ENCODE assay signal across 34 mouse cellular contexts in genomic region chr17:34944362-34944761, GRCm38 (mm10). TPM values are rescaled to one million over a fixed set of nuclear protein-coding genes. Genes with fewer than 3 reads are reported as not detected.
DNase-seq lines count a peak whose midpoint lies in the region; ATAC-seq and TF ChIP-seq lines count a peak whose summit lies in the region.
"Had no signal": no experiment of that assay in that cellular context is flagged by ENCODE, and none has a peak within 500 bp of the region (broad histone marks: within the 10 kb centered on the region; RNA-seq: fewer than 3 reads in every experiment).

No protein-coding gene starts in this region.

- peak overlapping the region; percentile 92 for H3K27ac ChIP-seq in kidney, adult 2 months (ENCODE audit: insufficient read depth, low read depth, low read length)
- no peak overlapping the region for H3K27ac ChIP-seq in midbrain, embryonic 11.5 days (ENCODE audit: low read depth, low read length)
- H3K27ac ChIP-seq in midbrain, embryonic 13.5 days: no peak overlapping the region
- peak overlapping the region; percentile 82 for H3K27ac ChIP-seq in intestine, postnatal 0 days (ENCODE audit: low read depth, low read length)
- H3K27ac ChIP-seq in stomach, embryonic 14.5 days (ENCODE audit: low read length): no peak overlapping the region
- H3K27ac ChIP-seq in forebrain, postnatal 0 days (ENCODE audit: low read depth, low read length): no peak overlapping the region
- H3K27ac ChIP-seq: embryonic facial prominence, embryonic 12.5 days; hindbrain, embryonic 10.5 days; hindbrain, postnatal 0 days; liver, embryonic 13.5 days; midbrain, embryonic 15.5 days; neural tube, embryonic 13.5 days; stomach, embryonic 15.5 days had no signal

- no peak for TF ChIP-seq CTCF in kidney, adult 2 months (conservative IDR thresholded peaks at IDR 0.05; ENCODE audit: insufficient read depth, insufficient read length, low read depth, low read length)
- no peak for TF ChIP-seq CTCF in intestine, postnatal 0 days (IDR thresholded peaks at IDR 0.05; ENCODE audit: low read depth)
- TF ChIP-seq CTCF in forebrain, postnatal 0 days (IDR thresholded peaks at IDR 0.05; ENCODE audit: low read depth): no peak

- no peaks in the 10 kb centered on the region for H3K36me3 ChIP-seq in kidney, adult 2 months (ENCODE audit: control insufficient read depth, insufficient read depth, low read length)
- H3K36me3 ChIP-seq in midbrain, embryonic 11.5 days (ENCODE audit: control insufficient read depth, insufficient read depth, low read length): no peaks in the 10 kb centered on the region
- H3K36me3 ChIP-seq in midbrain, embryonic 13.5 days: peaks cover 2% of the 10 kb centered on the region
- 0 out of 2 replicates have a peak, but pooled peaks cover under 1% of the 10 kb centered on the region for H3K36me3 ChIP-seq in intestine, postnatal 0 days (ENCODE audit: control insufficient read depth, insufficient read depth)
- peaks cover 2% of the 10 kb centered on the region; the same call in 1 of the 2 replicates for H3K36me3 ChIP-seq in stomach, embryonic 14.5 days (ENCODE audit: control insufficient read depth, insufficient read depth, low read length)
- H3K36me3 ChIP-seq in forebrain, postnatal 0 days (ENCODE audit: insufficient read depth): no peaks in the 10 kb centered on the region
- H3K36me3 ChIP-seq: midbrain, embryonic 15.5 days had no signal

- ATAC-seq in midbrain, embryonic 11.5 days (ENCODE audit: low FRiP score): no peak
- ATAC-seq in midbrain, embryonic 13.5 days: no peak
- no peak for ATAC-seq in intestine, postnatal 0 days
- ATAC-seq in stomach, embryonic 14.5 days (ENCODE audit: insufficient number of reproducible peaks, insufficient read depth, low FRiP score, low read depth): 0 out of 2 replicates have a peak, but pooled peaks have one; percentile 14
- no peak for ATAC-seq in forebrain, postnatal 0 days
- ATAC-seq: activated CD4-positive, CD25-positive, alpha-beta regulatory T cell, adult 4 months; hindbrain, postnatal 0 days; midbrain, embryonic 15.5 days had no signal

- no peaks in the 10 kb centered on the region for H3K9me3 ChIP-seq in midbrain, embryonic 11.5 days (ENCODE audit: control insufficient read depth, low read length)
- no peaks in the 10 kb centered on the region for H3K9me3 ChIP-seq in midbrain, embryonic 13.5 days
- no peaks in the 10 kb centered on the region for H3K9me3 ChIP-seq in intestine, postnatal 0 days (ENCODE audit: control insufficient read depth)
- H3K9me3 ChIP-seq in stomach, embryonic 14.5 days (ENCODE audit: control insufficient read depth, low read depth, low read length): no peaks in the 10 kb centered on the region
- no peaks in the 10 kb centered on the region for H3K9me3 ChIP-seq in forebrain, postnatal 0 days (ENCODE audit: low read length)
- H3K9me3 ChIP-seq: embryonic facial prominence, embryonic 12.5 days; G1E; hindbrain, embryonic 10.5 days; liver, embryonic 13.5 days; midbrain, embryonic 15.5 days; neural tube, embryonic 13.5 days; stomach, embryonic 15.5 days had no signal

- TF ChIP-seq POLR2A in kidney, adult 2 months (IDR thresholded peaks at IDR 0.05; ENCODE audit: low read depth, low read length): no peak

- H3K4me1 ChIP-seq in kidney, adult 2 months (ENCODE audit: control insufficient read depth, insufficient read depth, low read length): peaks cover 32% of the 10 kb centered on the region
- H3K4me1 ChIP-seq in midbrain, embryonic 11.5 days (ENCODE audit: control insufficient read depth, insufficient read depth, low read length): peaks cover 4% of the 10 kb centered on the region
- peaks cover 6% of the 10 kb centered on the region for H3K4me1 ChIP-seq in midbrain, embryonic 13.5 days (replicated peaks)
- peaks cover 7% of the 10 kb centered on the region; the same call in 1 of the 2 replicates for H3K4me1 ChIP-seq in intestine, postnatal 0 days (replicated peaks; ENCODE audit: control insufficient read depth, insufficient read depth, low read length)
- no peaks in the 10 kb centered on the region for H3K4me1 ChIP-seq in stomach, embryonic 14.5 days (ENCODE audit: control insufficient read depth, insufficient read depth, low read length)
- no peaks in the 10 kb centered on the region for H3K4me1 ChIP-seq in forebrain, postnatal 0 days (ENCODE audit: insufficient read depth)

- H3K27me3 ChIP-seq in kidney, adult 2 months (replicated peaks; ENCODE audit: control insufficient read depth, insufficient read depth, low read length): no peaks in the 10 kb centered on the region
- no peaks in the 10 kb centered on the region for H3K27me3 ChIP-seq in midbrain, embryonic 11.5 days (ENCODE audit: control insufficient read depth, insufficient read depth, low read length)
- no peaks in the 10 kb centered on the region for H3K27me3 ChIP-seq in midbrain, embryonic 13.5 days
- no peaks in the 10 kb centered on the region for H3K27me3 ChIP-seq in intestine, postnatal 0 days (replicated peaks; ENCODE audit: control insufficient read depth, insufficient read depth, low read length)
- H3K27me3 ChIP-seq in stomach, embryonic 14.5 days (ENCODE audit: control insufficient read depth, insufficient read depth, low read length): no peaks in the 10 kb centered on the region
- H3K27me3 ChIP-seq in forebrain, postnatal 0 days (ENCODE audit: insufficient read depth, low read length): no peaks in the 10 kb centered on the region
- H3K27me3 ChIP-seq: CH12.LX; embryonic facial prominence, embryonic 12.5 days; liver, embryonic 13.5 days; midbrain, embryonic 15.5 days; neural tube, embryonic 13.5 days; stomach, embryonic 15.5 days had no signal

- no peak overlapping the region for H3K4me3 ChIP-seq in kidney, adult 2 months (ENCODE audit: insufficient read depth, low read depth, low read length)
- H3K4me3 ChIP-seq in midbrain, embryonic 11.5 days (ENCODE audit: low read depth, low read length): no peak overlapping the region
- no peak overlapping the region for H3K4me3 ChIP-seq in midbrain, embryonic 13.5 days (replicated peaks)
- no peak overlapping the region for H3K4me3 ChIP-seq in intestine, postnatal 0 days (ENCODE audit: low read depth, low read length)
- no peak overlapping the region for H3K4me3 ChIP-seq in stomach, embryonic 14.5 days (ENCODE audit: low read depth, low read length)
- no peak overlapping the region for H3K4me3 ChIP-seq in forebrain, postnatal 0 days (ENCODE audit: low read depth, low read length)
- H3K4me3 ChIP-seq: embryonic facial prominence, embryonic 12.5 days; hindbrain, embryonic 10.5 days; liver, embryonic 13.5 days; midbrain, embryonic 15.5 days; neural tube, embryonic 13.5 days; stomach, embryonic 15.5 days had no signal

- no peak overlapping the region for H3K4me2 ChIP-seq in midbrain, embryonic 11.5 days
- no peak overlapping the region for H3K4me2 ChIP-seq in midbrain, embryonic 13.5 days (replicated peaks)
- H3K4me2 ChIP-seq in intestine, postnatal 0 days (replicated peaks; ENCODE audit: low read depth): no peak overlapping the region
- H3K4me2 ChIP-seq in stomach, embryonic 14.5 days (replicated peaks; ENCODE audit: low read depth, low read length): no peak overlapping the region
- no peak overlapping the region for H3K4me2 ChIP-seq in forebrain, postnatal 0 days (ENCODE audit: low read depth)
- H3K4me2 ChIP-seq: embryonic facial prominence, embryonic 12.5 days; liver, embryonic 13.5 days; midbrain, embryonic 15.5 days; neural tube, embryonic 13.5 days; stomach, embryonic 15.5 days had no signal

- H3K9ac ChIP-seq in midbrain, embryonic 11.5 days (ENCODE audit: low read length): no peak overlapping the region
- no peak overlapping the region for H3K9ac ChIP-seq in midbrain, embryonic 13.5 days (replicated peaks)
- no peak overlapping the region for H3K9ac ChIP-seq in intestine, postnatal 0 days (ENCODE audit: low read depth, low read length)
- no peak overlapping the region for H3K9ac ChIP-seq in stomach, embryonic 14.5 days (replicated peaks; ENCODE audit: low read depth, low read length)
- no peak overlapping the region for H3K9ac ChIP-seq in forebrain, postnatal 0 days
- H3K9ac ChIP-seq: embryonic facial prominence, embryonic 12.5 days; liver, embryonic 13.5 days; midbrain, embryonic 15.5 days; neural tube, embryonic 13.5 days; stomach, embryonic 15.5 days had no signal

- DNase-seq in kidney, adult 2 months: peak; percentile 78
- no peak for DNase-seq in kidney, adult 18-20 months
- DNase-seq in midbrain, embryonic 11.5 days (ENCODE audit: low spot score, missing footprints): peak; percentile 28
- no peak for DNase-seq in forebrain, postnatal 0 days
- no peak for DNase-seq in cerebellum, adult 9-11 months
- DNase-seq: adrenal gland, adult 8-10 months; B cell, adult 2 months; cerebellum, adult 18-20 months; cerebellum, postnatal 25 days; gastrocnemius, postnatal 36 days; liver, embryonic 13.5 days; retina, postnatal 1 day; right cerebral cortex, postnatal 25 days; thymus, adult 18-20 months; thymus, postnatal 36 days had no signal

RNA-seq across cellular contexts. Expression of gene Neu1, which starts 13.3 kb away (rescaled TPM):
- 448 and 498 TPM in 2 replicates for polyA plus RNA-seq in kidney, adult 2 months (2012; rRNA removed)
- polyA plus RNA-seq in midbrain, embryonic 11.5 days (2014; fragmentation: Nextera tagmentation; extraction: Ambion mirVana): 11.0 and 12.3 TPM in 2 replicates
- 25.5 and 25.9 TPM in 2 replicates for polyA plus RNA-seq in midbrain, embryonic 13.5 days (2015; fragmentation: Nextera tagmentation; extraction: Ambion mirVana)
- 522 and 580 TPM in 2 replicates for polyA plus RNA-seq in intestine, postnatal 0 days (2015; fragmentation: Nextera tagmentation; extraction: Ambion mirVana)
- polyA plus RNA-seq in stomach, embryonic 14.5 days (2014; fragmentation: Nextera tagmentation; extraction: Ambion mirVana): 15.1 and 16.2 TPM in 2 replicates
- total RNA-seq in forebrain, postnatal 0 days (2014; rRNA removed): 36.7 and 36.8 TPM in 2 replicates
- 33.5 and 34.5 TPM in 2 replicates for polyA plus RNA-seq in forebrain, postnatal 0 days (2015; fragmentation: Nextera tagmentation; extraction: Ambion mirVana)

RNA-seq across cellular contexts. Expression of gene Hspa1b, which starts 14.7 kb away (rescaled TPM):
- polyA plus RNA-seq in kidney, adult 2 months (2012; rRNA removed): 38.8 and 56.5 TPM in 2 replicates
- polyA plus RNA-seq in midbrain, embryonic 11.5 days (2014; fragmentation: Nextera tagmentation; extraction: Ambion mirVana): 0.08 and 0.26 TPM in 2 replicates
- polyA plus RNA-seq in midbrain, embryonic 13.5 days (2015; fragmentation: Nextera tagmentation; extraction: Ambion mirVana): 0.10 and 0.11 TPM in 2 replicates
- polyA plus RNA-seq in intestine, postnatal 0 days (2015; fragmentation: Nextera tagmentation; extraction: Ambion mirVana): 0.64 and 1.1 TPM in 2 replicates
- 0.54 and 0.84 TPM in 2 replicates for polyA plus RNA-seq in stomach, embryonic 14.5 days (2014; fragmentation: Nextera tagmentation; extraction: Ambion mirVana)
- 5.2 and 8.1 TPM in 2 replicates for total RNA-seq in forebrain, postnatal 0 days (2014; rRNA removed)
- 0.42 and 0.52 TPM in 2 replicates for polyA plus RNA-seq in forebrain, postnatal 0 days (2015; fragmentation: Nextera tagmentation; extraction: Ambion mirVana)
- polyA plus RNA-seq: forebrain, embryonic 11.5 days had no signal

RNA-seq across cellular contexts. Expression of gene Gm20481, which starts 25.4 kb away (rescaled TPM):
- not detected in 2 replicates for polyA plus RNA-seq in kidney, adult 2 months (2012; rRNA removed)
- not detected in 2 replicates for polyA plus RNA-seq in midbrain, embryonic 11.5 days (2014; fragmentation: Nextera tagmentation; extraction: Ambion mirVana)
- polyA plus RNA-seq in midbrain, embryonic 13.5 days (2015; fragmentation: Nextera tagmentation; extraction: Ambion mirVana): not detected in 2 replicates
- polyA plus RNA-seq in intestine, postnatal 0 days (2015; fragmentation: Nextera tagmentation; extraction: Ambion mirVana): 0.43 TPM in 1 of 2 replicates, not detected in the other
- polyA plus RNA-seq in stomach, embryonic 14.5 days (2014; fragmentation: Nextera tagmentation; extraction: Ambion mirVana): 0.66 TPM in 1 of 2 replicates, not detected in the other
- total RNA-seq in forebrain, postnatal 0 days (2014; rRNA removed): not detected in 2 replicates
- not detected in 2 replicates for polyA plus RNA-seq in forebrain, postnatal 0 days (2015; fragmentation: Nextera tagmentation; extraction: Ambion mirVana)
- total RNA-seq: CH12.LX; gastrocnemius, adult 18-20 months; gastrocnemius, postnatal 36 days; hindbrain, postnatal 0 days; left cerebral cortex, postnatal 36 days; megakaryocyte, adult 5-6 weeks had no signal
- polyA plus RNA-seq: activated CD4-positive, CD25-positive, alpha-beta regulatory T cell, adult 4 months; embryonic facial prominence, embryonic 12.5 days; forebrain, embryonic 11.5 days; G1E; heart, embryonic 16.5 days; hindbrain, postnatal 0 days; limb, embryonic 14.5 days; liver, embryonic 13.5 days; lung, embryonic 16.5 days; midbrain, embryonic 15.5 days; neural tube, embryonic 13.5 days; stomach, embryonic 15.5 days had no signal

RNA-seq across cellular contexts. Expression of gene Hspa1a, which starts 27.6 kb away (rescaled TPM):
- polyA plus RNA-seq in kidney, adult 2 months (2012; rRNA removed): 23.4 and 31.5 TPM in 2 replicates
- polyA plus RNA-seq in midbrain, embryonic 11.5 days (2014; fragmentation: Nextera tagmentation; extraction: Ambion mirVana): 0.59 and 1.2 TPM in 2 replicates
- polyA plus RNA-seq in midbrain, embryonic 13.5 days (2015; fragmentation: Nextera tagmentation; extraction: Ambion mirVana): 2.8 and 2.9 TPM in 2 replicates
- polyA plus RNA-seq in intestine, postnatal 0 days (2015; fragmentation: Nextera tagmentation; extraction: Ambion mirVana): 6.4 and 6.5 TPM in 2 replicates
- polyA plus RNA-seq in stomach, embryonic 14.5 days (2014; fragmentation: Nextera tagmentation; extraction: Ambion mirVana): 4.9 and 6.0 TPM in 2 replicates
- 7.9 and 13.8 TPM in 2 replicates for total RNA-seq in forebrain, postnatal 0 days (2014; rRNA removed)
- 7.6 and 8.5 TPM in 2 replicates for polyA plus RNA-seq in forebrain, postnatal 0 days (2015; fragmentation: Nextera tagmentation; extraction: Ambion mirVana)
- total RNA-seq: CH12.LX, G1E had no signal

RNA-seq across cellular contexts. Expression of gene Hspa1l, which starts 28.1 kb away (rescaled TPM):
- polyA plus RNA-seq in kidney, adult 2 months (2012; rRNA removed): 0.33 and 0.58 TPM in 2 replicates
- 1.4 and 2.0 TPM in 2 replicates for polyA plus RNA-seq in midbrain, embryonic 11.5 days (2014; fragmentation: Nextera tagmentation; extraction: Ambion mirVana)
- 0.55 and 1.5 TPM in 2 replicates for polyA plus RNA-seq in midbrain, embryonic 13.5 days (2015; fragmentation: Nextera tagmentation; extraction: Ambion mirVana)
- 0.22 and 0.25 TPM in 2 replicates for polyA plus RNA-seq in intestine, postnatal 0 days (2015; fragmentation: Nextera tagmentation; extraction: Ambion mirVana)
- 0.73 and 0.75 TPM in 2 replicates for polyA plus RNA-seq in stomach, embryonic 14.5 days (2014; fragmentation: Nextera tagmentation; extraction: Ambion mirVana)
- total RNA-seq in forebrain, postnatal 0 days (2014; rRNA removed): 0.24 and 0.46 TPM in 2 replicates
- 0.36 and 0.50 TPM in 2 replicates for polyA plus RNA-seq in forebrain, postnatal 0 days (2015; fragmentation: Nextera tagmentation; extraction: Ambion mirVana)
- polyA plus RNA-seq: G1E had no signal

Comparison
In these comparisons a context has a peak if more than half of its experiments do, and no peak if none do; other contexts are left out.
1. DNase-seq: peak in kidney, adult 2 months (single experiment) and midbrain, embryonic 11.5 days (single experiment); none in kidney, adult 18-20 months (single experiment), forebrain, postnatal 0 days (single experiment) and cerebellum, adult 9-11 months (single experiment).
2. H3K27ac ChIP-seq: peak in kidney, adult 2 months (single experiment) and intestine, postnatal 0 days (single experiment); none in midbrain, embryonic 11.5 days (single experiment), midbrain, embryonic 13.5 days (single experiment), stomach, embryonic 14.5 days (single experiment) and forebrain, postnatal 0 days (single experiment).
3. RNA of gene Neu1, which starts 13.3 kb away (polyA plus RNA-seq): 522 to 580 TPM in intestine, postnatal 0 days and 448 to 498 TPM in kidney, adult 2 months; 33.5 to 34.5 TPM in forebrain, postnatal 0 days, 25.5 to 25.9 TPM in midbrain, embryonic 13.5 days, 15.1 to 16.2 TPM in stomach, embryonic 14.5 days and 11.0 to 12.3 TPM in midbrain, embryonic 11.5 days; every median in the first group is over 10 times any median in the second.
4. RNA of gene Hspa1b, which starts 14.7 kb away (polyA plus RNA-seq): 38.8 to 56.5 TPM in kidney, adult 2 months; 0.64 to 1.1 TPM in intestine, postnatal 0 days, 0.54 to 0.84 TPM in stomach, embryonic 14.5 days, 0.42 to 0.52 TPM in forebrain, postnatal 0 days, 0.08 to 0.26 TPM in midbrain, embryonic 11.5 days and 0.10 to 0.11 TPM in midbrain, embryonic 13.5 days; every median in the first group is over 10 times any median in the second.